Mouse (Mus musculus) neutrophil, adult 5-6 weeks (primary cell): ENCODE results near the gene Dpp6. TPM values are rescaled to one million over a fixed set of nuclear protein-coding genes. Genes with fewer than 3 reads are reported as not detected.

Experiments
- ATAC-seq: fragments of 151-379, 151-347 bp; 2 replicates; pipeline ENCODE4 v1.8.0; 2017; ENCODE audit warnings: mild to moderate bottlenecking, moderate TSS enrichment; ENCODE audit not compliant: insufficient number of reproducible peaks, poor library complexity, low FRiP score, severe bottlenecking; ENCODE audit errors: extremely low read depth
- total RNA-seq: library from RNA; stranded (forward); fragments of 200-1000 nt; gene quantifications from 2 replicates; pipeline ENCODE4 v1.2.3, GENCODE M21; 2017

Gene Dpp6
- total RNA-seq, 1 experiment from 2014 or later, result not detected

GRCm38 (mm10) chr5:27544816-27545270, 727.8 kb downstream of the Dpp6 start:
- no peak for ATAC-seq

- ATAC-seq, result no peak
These were observed 732.3 kb downstream of the Dpp6 start for GRCm38 (mm10) chr5:27549291-27549690.

- ATAC-seq, result no peak
These were observed 748.7 kb downstream of the Dpp6 start for GRCm38 (mm10) chr5:27565700-27566099.

GRCm38 (mm10) chr5:27587970-27588758, 771.2 kb downstream of the Dpp6 start:
- ATAC-seq, result no peak

GRCm38 (mm10) chr5:27604132-27604531, 787.1 kb downstream of the Dpp6 start:
- ATAC-seq, result no peak

GRCm38 (mm10) chr5:27615769-27616168, 798.8 kb downstream of the Dpp6 start:
- ATAC-seq, result no peak

- no peak for ATAC-seq
These were observed 804.8 kb downstream of the Dpp6 start for GRCm38 (mm10) chr5:27621811-27622210.

GRCm38 (mm10) chr5:27623876-27624275, 806.9 kb downstream of the Dpp6 start:
- ATAC-seq, result no peak

- no peak for ATAC-seq
These were observed 815.1 kb downstream of the Dpp6 start for GRCm38 (mm10) chr5:27632151-27632550.

GRCm38 (mm10) chr5:27635941-27636340, 818.9 kb downstream of the Dpp6 start:
- no peak for ATAC-seq

GRCm38 (mm10) chr5:27641876-27642275, 824.9 kb downstream of the Dpp6 start:
- ATAC-seq, result no peak

- no peak for ATAC-seq
These were observed 835.1 kb downstream of the Dpp6 start for GRCm38 (mm10) chr5:27651879-27652814.

- ATAC-seq, result no peak
These were observed 839.1 kb downstream of the Dpp6 start for GRCm38 (mm10) chr5:27656101-27656500.

- no peak for ATAC-seq
These were observed 840.7 kb downstream of the Dpp6 start for GRCm38 (mm10) chr5:27657672-27658071.

- no peak for ATAC-seq
These were observed 841.2 kb downstream of the Dpp6 start for GRCm38 (mm10) chr5:27658165-27658564.

GRCm38 (mm10) chr5:27658569-27658968, 841.6 kb downstream of the Dpp6 start:
- no peak for ATAC-seq

GRCm38 (mm10) chr5:27659019-27659418, 842.0 kb downstream of the Dpp6 start:
- ATAC-seq, result no peak

GRCm38 (mm10) chr5:27659781-27660180, 842.8 kb downstream of the Dpp6 start:
- no peak for ATAC-seq

GRCm38 (mm10) chr5:27664111-27664510, 847.1 kb downstream of the Dpp6 start:
- no peak for ATAC-seq

GRCm38 (mm10) chr5:27671487-27671886, 854.5 kb downstream of the Dpp6 start:
- no peak for ATAC-seq
